Mouse (Mus musculus): ENCODE results near the gene Kdm4a.

The Kdm4a gene

DNA sequence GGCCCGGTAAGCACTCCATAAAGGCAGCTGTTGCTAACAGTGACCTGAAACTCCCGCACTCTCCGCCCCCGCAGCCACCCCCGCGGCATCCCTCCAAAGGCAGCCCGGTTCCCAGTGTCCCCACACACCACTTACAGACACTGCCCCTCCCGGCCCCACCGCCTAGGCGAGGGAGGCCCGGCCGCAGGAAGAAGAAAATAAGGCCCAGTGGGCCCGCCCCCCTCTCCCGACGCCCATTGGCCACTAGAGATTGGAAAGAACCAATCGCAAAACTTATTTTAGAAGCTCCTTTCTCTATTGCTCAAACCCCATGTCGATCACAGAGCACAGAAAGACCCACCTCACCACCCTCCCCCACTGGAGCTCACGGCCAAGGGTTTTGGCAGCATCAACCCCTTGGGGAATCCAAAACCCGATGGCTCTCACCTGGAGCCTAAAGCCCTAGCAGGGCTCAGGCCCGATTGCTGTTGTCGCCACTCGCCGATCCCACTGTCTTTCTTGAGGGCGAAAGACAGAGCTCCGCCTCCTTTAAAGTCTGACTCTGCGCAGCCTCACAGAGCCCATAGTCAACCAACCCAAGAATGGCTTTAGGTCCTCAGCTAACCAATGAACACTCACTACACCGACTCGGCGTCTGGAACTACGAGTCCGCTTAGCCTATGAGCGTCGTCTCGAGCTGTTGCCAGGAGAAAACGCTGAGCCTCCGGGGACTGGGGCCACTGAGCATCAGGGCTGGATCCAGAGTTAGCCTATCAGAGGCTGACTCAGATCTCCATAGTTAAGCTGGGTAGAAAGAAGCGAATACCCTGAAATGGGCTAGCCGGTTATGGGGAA lies at the start of gene Kdm4a:
Gene Kdm4a (minus strand): TSS at position 577 of the 834 bp plus-strand sequence.
- DNase-seq (ENCODE audit: low read depth, low spot score) = peak; percentile 99

DNA sequence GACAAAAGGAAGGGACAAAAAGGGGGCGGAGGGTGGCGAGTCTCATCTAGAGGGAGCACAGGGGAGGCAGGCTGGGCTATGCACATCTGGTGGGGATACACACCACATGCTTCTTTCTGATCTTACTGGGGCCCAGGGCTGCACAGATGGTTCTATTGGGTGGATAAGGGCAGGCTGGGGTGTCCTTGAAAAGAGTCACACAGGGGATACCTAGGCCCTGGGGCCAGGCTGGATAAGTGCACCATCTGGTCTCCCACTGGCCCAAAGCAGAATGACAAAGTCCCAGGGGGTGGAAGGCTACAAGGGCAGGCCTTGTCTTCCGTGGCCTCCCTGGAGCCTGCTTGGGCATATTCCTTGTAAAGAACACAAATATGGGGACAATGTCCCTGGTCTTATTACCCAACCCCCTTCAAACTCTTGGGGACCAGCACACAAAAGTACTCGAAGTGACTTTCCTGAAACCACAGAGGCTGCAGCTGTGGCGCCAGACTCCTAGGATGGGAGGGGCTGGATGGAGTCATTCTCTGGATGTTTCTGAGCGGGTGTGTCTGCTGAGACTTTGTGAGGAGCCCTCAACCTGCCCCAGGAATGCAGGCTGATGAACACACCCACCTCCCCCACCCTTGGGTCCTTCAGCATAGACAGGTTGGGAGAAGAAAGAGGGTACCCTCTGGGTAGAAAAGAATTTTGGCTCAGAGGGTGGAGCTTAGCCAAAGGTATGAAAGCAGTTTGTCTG lies 49.4 kb upstream of the Kdm4a start:
- DNase-seq (ENCODE audit: low read depth, low spot score) = no peak

DNA sequence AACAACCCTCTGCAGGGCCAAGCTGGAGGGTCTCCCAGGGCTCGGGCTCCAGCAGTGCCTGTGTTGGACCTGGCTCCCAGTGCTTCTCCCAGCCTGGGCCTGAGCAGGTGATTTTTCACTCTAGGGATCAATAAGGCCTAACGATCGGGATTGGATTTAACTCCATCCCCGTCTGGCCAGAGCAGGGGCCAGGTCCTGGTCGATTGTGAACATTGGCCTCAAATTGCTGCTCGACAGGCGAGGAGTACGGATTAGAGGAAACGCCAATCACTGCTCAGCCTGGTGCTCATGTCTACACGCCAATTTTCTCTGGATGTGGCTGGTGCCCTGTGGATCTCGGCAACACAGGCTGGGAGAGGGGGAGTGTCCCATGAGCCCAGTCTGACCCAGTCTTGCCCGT lies 47.6 kb upstream of the Kdm4a start:
- DNase-seq (ENCODE audit: low read depth, low spot score) = no peak

DNA sequence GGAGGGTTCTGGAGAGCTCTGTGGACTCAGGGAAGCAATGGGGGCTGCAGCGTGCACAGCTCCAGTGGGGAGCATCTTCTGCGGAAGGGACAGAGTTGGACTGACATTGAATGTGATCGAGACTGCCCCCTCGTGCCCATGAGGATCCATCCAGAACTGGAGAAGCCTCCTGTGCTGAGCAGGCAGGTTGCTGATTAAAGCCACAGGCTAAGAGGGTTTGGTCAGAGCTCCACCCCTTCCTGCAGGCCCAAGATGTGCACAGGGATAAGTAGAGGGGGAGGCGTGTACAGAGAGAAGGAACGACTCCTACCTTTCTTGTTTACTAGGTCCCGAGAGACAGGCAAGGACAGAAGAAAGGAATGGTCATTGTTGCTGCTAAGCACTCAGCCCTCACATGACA lies 41.4 kb upstream of the Kdm4a start:
- DNase-seq (ENCODE audit: low read depth, low spot score) = no peak

DNA sequence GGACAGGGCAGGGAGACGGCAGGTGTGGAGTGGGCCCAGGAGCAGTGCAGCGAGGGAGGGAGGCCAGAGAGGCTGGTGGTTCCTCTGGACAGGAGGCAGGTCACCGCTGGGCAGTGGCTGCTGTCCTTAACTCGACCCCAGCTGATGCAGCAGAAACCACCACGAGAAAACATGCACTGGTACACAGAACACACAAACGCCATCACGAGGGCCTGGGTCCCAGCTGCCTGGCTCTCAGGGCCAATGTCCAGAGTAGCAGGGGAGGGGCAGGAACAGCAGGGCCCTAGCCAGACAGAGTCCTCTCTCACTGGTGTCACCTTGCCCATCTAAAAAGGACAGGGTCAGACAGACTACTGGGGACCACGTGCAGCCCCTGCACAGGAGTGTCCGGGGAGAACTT lies 40.9 kb upstream of the Kdm4a start:
- no peak for DNase-seq (ENCODE audit: low read depth, low spot score)

DNA sequence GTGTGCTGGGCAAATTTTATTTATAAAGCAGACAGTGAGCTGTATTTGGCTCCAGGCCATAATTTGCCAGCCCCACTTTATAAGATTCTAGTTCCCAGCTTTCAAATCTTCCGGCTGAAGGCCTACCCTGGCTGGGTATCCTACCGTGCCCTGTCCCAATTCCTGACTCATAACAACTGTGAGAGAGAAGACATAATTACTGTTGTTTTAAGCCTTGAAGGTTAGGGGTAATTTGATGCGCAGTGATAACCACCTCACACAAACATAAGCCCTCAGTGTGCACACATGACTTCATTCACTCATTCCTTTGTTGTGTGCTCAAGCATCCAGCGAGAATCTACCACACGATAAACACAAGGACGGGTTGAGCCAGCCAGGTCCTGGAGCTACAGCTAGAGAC lies 39.6 kb upstream of the Kdm4a start:
- DNase-seq (ENCODE audit: low read depth, low spot score) = no peak

DNA sequence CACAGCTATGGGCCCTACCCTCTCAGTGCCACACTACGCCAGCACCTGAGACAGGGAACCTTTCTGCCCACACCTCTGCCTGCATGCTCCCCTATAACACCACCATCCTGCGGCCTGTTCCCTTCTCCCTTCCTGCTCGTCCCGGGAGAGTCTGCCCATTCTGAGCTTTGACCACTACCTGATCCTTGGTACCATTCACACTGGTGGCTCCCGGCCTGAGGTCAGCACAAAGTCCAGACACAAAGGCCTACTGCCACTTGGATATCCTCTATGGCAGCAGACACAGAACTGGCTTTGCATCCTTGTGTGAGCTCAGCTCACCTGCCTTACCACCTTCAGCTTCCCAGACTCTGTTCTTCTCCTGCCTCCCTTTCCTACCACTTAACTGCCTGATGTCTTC lies 38.7 kb upstream of the Kdm4a start:
- DNase-seq (ENCODE audit: low read depth, low spot score) = no peak

DNA sequence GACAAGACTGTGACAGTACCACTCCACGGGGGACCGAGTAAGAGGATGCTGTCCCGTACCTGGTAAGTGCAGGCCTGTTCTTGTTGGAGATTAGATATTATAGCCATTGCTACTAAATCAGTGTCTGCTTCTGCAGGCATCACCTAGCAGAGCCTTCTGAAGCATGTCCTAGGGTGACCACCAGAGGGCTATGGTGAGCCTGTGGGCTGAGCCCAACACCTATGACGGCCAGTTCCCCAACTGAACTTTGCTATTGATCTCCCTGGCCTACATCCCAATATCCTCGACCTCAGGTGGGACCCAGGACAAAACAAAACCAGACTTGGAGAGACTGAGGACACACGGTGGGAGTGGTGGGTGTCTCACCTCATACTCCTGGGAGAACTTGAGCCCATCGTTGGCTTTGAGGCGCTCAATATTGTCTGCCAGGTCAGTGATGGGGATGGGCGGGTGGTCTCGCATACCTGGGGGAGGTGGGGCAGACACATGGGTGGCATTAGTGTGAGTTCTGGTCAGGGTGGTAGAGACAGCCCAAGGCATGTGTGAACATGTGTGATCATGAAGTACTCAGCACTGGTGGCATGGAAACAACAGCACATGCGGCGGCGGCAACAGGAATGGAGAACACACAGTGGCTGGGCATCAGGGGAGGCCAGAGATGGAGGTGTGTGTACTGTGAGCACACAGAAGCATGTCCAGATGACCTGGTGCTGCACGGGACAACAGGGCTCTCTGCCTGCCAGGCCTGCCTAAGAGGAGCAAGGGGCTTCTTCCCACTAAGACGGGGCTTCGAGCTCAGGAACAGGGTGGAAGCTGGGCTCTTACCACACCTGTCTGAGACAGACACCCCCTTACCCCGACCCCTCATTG lies 37.1 kb upstream of the Kdm4a start:
- DNase-seq (ENCODE audit: low read depth, low spot score) = peak; percentile 59

DNA sequence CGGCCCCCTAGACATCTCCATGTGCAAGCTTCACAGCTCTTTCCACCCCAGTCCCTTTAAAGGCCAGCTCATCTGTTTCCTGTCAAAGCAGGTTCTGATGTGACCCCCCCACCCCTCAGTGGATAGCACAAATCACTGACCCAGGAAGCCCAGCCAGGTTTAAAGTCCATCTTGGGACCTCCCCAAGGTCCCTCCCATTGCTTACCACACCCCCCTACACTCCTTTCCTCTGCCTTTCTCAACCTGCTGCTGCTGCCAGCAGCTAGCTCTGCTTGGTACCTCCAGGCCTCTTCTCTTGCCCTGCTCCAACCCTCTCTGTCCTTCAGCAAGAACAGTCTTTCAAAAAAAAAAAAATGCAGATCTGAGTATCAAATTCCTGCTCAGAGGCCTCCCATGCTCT lies 35.0 kb upstream of the Kdm4a start:
- no peak for DNase-seq (ENCODE audit: low read depth, low spot score)

DNA sequence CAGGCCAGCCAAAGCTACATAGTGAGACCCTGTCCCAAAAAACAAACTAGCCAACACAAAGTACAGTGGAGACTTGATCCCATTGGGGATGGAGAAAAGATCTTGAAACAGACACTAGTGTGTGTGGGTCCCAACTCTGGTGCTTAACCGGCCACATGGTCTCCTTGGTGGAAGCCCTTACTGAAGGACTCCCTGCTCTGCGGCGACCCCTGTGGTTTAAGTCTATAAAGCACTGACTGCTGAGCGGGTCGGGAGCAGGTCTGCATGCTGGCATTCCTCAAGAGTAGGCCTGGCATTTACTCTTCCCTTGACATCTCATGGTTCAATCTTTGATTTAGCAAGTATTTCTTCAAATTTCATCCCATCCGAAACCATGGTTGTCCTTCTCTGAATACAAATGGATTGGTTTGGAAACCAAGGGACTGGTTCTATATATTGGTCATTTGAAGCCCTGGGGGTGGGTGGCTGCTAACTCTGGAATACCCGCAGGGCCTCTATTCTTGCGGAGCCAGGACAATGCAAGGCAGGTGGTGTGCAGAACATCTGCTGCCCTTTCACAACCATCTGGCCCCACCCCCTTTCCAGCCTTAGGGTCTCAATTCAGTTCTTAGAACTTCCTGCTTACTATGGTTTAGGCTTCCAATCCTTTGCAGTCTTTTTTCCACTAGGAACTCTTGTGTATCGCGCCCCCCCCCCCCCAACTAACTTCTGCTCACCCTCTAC lies 27.2 kb upstream of the Kdm4a start:
- peak; percentile 22 for DNase-seq (ENCODE audit: low read depth, low spot score)

DNA sequence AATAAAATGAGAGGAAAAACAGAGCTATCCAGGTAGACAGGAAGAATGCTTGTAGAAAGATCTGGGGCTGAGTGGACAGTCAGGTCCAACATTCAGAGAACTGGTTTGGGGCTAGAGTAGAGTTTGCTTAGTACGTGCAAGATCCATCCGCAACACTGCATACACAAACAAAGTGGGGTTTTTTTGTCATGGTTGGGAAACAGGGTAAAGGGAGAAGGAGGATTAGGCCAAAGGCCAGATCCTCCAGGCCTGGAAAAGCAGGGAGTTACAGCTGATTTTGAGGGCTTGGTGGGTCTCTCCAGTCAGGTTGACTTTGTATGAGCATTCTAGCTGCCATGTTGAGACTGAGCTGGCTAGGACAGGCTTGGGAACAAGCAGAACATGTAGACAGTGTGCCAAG lies 26.1 kb upstream of the Kdm4a start:
- no peak for DNase-seq (ENCODE audit: low read depth, low spot score)

DNA sequence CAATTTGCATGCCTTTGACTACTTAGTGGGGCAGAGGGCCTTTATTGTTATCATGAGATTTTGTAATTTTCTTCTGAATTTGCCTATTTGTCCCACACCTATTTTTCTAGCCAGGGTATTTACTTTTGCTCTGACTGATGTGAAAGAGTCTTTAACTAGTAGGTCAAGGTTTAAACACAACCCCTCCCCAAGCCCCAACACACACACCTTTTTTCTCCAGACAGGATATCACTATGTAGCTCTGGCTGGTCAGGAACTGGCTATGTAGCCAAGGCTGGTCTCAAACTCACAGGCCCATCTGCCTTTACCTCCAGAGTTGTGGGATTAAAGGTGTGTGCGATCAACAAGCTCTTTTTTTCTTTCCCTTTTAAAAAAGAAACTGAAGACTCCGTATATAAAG lies 19.2 kb upstream of the Kdm4a start:
- DNase-seq (ENCODE audit: low read depth, low spot score) = no peak

DNA sequence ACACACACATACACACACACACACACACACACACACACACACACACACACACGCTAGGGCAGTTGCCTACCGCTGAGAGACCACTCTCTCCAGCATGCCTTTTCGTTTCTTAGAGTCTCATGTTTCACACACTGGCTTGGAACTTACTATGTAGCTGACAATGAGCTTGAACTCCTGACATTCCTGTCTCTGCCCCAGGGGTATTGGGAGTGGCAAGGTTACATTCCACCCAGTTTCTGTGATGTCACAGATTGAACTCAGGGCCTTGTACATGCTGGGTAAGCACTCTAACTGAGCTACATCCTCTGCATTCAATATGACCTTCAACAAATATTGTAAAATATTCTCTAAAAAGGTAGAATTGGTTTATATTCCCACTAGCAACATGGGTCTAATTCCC lies 18.8 kb upstream of the Kdm4a start:
- no peak for DNase-seq (ENCODE audit: low read depth, low spot score)

DNA sequence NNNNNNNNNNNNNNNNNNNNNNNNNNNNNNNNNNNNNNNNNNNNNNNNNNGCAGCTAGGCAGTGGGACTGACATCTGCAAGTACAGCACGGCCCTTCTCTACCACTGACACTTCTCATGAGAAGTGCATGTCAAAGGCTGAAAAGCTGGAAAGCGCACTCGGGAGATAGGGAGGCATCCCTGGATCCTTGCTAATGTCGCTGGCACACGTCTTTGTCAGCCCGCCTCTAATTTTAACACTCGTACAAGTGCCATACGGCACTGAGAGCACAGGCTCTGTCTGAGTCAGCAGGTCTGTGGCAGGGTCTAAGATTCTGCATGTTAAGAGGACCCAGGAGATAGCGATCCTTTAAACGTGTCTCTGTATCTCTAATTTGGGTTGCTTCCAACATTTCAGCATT lies 16.3 kb upstream of the Kdm4a start:
- DNase-seq (ENCODE audit: low read depth, low spot score) = no peak

DNA sequence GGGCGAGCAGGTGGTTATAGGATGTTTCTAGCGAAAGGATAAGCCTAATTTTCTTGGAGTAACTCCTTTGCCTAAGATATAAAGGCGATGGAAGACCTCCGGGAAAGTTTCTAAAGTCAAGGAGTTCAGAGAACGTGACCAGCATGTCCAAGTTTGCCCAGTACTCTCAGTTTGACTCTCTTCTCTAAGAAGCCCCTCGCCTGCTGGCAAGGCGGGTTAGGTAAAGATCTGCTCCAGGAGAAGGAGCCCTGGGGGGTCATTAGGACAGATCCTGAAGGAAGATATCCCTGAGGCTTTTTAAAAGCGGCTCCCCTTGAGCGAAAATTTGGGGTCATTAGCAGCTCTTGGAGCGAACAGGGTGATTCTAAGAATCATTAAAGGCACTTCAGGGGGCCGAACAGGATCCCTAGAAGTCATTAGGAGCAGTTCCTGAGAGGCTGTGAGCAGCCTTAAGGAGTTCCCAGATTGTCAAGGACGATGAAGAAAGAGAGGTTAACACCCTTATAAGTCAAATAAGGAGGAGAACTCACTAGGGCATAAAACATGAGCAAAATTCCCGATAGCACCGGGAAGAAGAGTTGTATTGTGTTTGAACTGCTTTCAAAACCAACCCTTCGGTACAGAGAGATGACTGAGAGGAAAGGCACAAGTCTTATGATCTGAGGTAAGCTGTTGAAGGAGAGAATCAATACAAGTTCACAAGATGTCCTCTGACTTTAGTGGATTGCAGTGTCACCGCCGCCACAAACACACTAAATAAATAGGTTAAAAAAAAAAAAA lies 648 bp upstream of the Kdm4a start:
- DNase-seq (ENCODE audit: low read depth, low spot score) = no peak

DNA sequence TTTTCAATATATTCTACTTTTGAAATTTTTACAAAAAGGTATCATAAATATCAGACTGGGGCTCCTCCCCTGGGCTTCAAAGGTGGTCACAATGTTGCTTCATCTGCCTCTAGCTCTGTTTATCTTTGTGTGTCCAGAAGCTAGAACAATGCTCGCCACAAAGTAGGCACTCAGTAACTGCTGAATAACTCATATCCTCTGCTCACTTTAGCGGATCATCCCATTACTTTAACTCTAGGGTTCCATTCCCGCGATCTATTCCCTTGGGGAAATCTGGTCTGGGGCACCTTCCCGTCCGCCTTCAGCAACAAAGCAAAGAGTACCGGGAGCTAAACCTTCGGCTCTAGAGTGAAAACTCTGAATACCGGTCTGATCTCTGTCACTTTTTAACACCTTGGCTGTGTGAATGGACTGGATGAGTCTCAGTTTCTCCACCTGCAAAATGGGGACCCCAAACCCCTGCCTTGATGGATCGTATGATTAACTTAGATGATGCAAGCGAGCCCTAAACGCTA lies 834 bp downstream of the Kdm4a start:
- DNase-seq (ENCODE audit: low read depth, low spot score) = no peak

DNA sequence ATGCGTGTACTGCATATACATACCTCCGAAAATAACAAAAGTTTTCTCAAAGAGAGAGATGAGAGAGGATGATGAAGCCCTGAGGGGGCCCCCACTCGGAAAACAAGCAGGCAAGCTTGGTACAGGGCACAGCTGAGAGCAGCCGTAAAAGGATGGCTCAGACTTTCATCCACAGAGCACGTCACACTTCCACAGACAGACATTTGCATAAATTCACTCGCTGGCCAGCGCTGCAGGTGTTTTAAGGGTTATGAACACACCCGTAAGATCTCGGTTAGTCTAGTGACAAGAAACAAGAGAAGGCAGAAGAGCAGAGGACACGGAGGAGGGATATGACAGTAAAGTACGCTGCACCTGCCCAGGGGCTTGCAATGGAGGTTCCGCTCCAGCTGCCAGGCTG lies 7.4 kb downstream of the Kdm4a start:
- peak; percentile 89 for DNase-seq (ENCODE audit: low read depth, low spot score)

DNA sequence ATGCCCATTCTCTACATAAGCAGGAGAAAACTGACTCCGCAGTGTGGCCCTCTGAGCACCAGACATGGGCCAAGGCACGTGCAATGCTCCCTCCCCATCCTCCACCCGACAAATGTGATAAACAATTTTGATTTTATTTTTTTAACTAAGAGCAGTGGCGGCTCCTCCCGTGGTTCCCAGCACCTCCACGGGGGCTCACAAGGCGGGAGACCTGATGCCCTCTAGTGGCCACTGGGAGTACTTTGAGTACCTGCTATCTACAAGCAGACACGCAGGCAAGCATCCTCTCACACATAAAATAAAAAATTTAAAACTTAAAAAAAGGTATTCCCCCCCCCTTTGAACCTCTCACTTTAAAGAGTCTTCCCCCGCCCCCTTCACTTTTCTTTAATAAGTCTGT lies 8.8 kb downstream of the Kdm4a start:
- peak; percentile 36 for DNase-seq (ENCODE audit: low read depth, low spot score)

DNA sequence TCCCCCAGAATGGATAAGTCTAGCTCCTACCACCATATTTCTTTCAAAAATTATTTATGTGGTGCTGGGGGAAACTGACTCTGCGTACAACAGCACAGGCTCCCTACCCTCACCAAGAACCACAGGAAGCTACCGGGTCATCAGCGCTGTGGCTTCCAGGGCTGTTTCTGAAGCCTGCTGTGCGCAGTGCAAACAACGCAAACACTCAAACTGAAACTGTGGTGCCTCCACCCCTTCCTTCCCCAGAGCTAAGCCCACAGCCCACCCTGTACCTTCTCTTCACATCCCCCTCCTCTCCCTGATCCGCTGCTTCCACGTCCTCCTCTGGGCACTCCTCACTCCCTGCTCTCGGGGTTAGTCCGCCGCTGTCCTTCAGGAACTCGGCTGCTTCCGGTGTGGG lies 17.7 kb downstream of the Kdm4a start:
- no peak for DNase-seq (ENCODE audit: low read depth, low spot score)

DNA sequence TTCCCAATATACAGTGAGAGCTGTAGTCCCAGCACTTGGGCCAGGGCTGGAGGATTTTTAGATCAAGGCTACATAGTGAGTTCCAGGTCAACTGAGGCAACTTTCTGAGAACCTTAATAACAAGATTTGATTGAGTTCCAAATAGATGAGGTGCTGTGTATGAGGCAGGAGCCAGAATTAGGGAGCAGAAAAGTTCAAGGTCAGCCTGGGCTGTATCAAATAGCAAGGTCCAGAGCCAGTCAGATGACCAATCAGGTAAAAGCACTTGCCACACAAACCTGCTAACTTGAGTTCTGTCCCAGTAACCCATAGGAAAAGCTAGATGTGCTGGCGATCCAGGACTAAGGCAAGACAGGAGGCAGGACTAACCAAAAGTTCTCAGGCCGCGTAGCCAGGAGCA lies 22.2 kb downstream of the Kdm4a start:
- DNase-seq (ENCODE audit: low read depth, low spot score) = no peak

DNA sequence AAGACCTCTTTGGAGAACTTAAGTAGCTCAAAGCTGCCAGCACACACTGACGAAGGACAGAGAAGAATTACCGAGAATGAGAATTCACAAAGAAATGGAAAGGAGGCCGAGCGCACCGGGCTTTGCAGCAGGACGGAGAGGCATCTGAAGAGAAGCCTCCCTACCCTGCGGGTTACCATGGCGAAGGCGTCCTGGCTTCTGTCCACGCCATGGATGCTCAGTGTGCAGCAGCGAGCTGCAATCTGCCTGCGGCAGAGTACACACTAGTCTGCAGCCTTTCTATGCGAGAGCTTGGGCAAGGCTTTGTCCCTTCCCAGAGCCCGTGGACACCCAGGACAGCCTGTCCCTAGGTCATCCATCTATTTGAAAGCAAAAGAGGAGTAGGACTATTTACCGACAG lies 23.3 kb downstream of the Kdm4a start:
- DNase-seq (ENCODE audit: low read depth, low spot score) = no peak

All from A20 (cell line).